Mouse (Mus musculus): ENCODE measurements around the gene Man1a2.

DNA sequence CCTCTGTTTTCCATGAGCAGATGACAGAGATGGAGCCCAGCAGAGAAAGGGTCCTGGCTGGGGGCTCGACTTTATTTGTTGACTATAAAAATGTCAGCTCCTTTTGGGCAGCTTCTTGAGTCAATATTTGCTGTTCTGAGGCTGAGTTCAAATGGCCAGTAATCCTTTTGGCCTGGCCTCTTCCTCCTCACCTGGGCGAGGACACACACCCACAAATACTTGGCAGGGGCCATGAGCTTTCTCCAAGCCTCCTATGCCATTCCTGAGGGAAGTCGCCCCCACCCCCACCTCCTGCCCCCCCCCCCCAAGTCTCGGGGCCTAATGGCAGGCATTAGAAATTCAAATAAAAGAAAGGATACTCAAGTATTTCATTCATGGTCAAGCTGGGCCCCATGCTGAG lies 149.4 kb downstream of the Man1a2 start:
- TF ChIP-seq CTCF (IDR thresholded peaks at IDR 0.05; ENCODE audit: control insufficient read depth, insufficient read depth, insufficient read length): no peak
- no peak for TF ChIP-seq USF1 (IDR thresholded peaks at IDR 0.05; ENCODE audit: low read depth)
- no peak for TF ChIP-seq MYOD1 (IDR thresholded peaks at IDR 0.05; ENCODE audit: control insufficient read depth, insufficient read length, low read depth)
- no peak for TF ChIP-seq MAX (IDR thresholded peaks at IDR 0.05)
- no peak for TF ChIP-seq MYOG (IDR thresholded peaks at IDR 0.05; ENCODE audit: control insufficient read depth, extremely low read depth, insufficient read length)
- TF ChIP-seq FOSL1 (IDR thresholded peaks at IDR 0.05; ENCODE audit: insufficient read depth, low read length, poor library complexity, severe bottlenecking): no peak
